Mouse (Mus musculus): ENCODE results near the gene Rad51b.

Rad51b gene

GRCm38 (mm10) chr12:79331722-79332121 is 34.6 kb downstream of the Rad51b start:
- DNase-seq = no peak

- no peak for DNase-seq
Observed at GRCm38 (mm10) chr12:79338791-79339190, 41.7 kb downstream of the Rad51b start.

DNA sequence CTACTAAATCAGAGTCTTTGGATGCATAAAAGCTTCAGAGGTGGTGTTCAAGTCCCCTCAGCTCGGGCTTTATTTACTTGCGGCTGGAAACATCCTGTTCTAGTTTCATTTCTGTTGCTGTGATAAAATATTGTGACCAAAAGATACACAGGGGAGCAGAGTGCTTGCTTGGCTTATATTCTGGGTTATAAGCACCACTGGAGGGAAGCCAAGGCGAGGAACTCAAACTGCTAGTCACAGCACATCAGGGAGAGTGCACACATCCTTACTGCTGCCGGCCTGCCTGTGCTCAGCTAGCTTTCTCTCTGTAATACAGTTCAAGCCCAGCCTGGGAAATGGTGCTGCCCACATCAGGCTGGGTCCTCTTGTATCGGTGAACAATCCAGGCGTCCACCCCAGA is 43.4 kb downstream of the Rad51b start:
- DNase-seq = peak; percentile 25 to 50

GRCm38 (mm10) chr12:79341291-79341845 is 44.3 kb downstream of the Rad51b start:
- no peak for DNase-seq

DNA sequence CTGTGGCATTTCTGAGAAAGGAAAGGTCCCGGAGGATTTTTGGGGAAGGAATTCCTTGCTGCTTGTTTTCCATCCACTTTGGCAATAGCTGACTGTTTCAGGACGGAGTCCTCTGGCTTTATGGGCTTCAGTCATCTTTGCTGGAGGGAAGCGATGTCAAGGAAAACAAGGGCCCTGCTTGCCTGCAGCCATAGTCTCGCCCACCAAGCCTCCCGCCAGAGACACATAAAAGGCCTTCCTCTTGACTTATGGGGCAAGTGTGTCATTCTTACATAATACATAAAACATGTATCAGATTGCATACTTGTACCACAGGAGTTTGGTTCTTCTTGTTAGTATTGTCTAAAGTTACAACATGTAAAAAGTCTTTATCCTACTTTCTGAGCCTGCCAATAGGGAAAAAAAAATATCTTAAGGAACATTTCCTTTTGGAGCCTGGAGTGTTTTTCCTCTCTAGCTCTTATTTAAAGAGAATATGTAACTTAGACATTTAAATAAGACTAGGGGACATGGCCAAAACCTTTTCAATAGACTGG is 49.2 kb downstream of the Rad51b start:
- DNase-seq = no peak

- peak; percentile 77 to 88 for DNase-seq
Observed at GRCm38 (mm10) chr12:79347643-79348042, 50.6 kb downstream of the Rad51b start.

DNA sequence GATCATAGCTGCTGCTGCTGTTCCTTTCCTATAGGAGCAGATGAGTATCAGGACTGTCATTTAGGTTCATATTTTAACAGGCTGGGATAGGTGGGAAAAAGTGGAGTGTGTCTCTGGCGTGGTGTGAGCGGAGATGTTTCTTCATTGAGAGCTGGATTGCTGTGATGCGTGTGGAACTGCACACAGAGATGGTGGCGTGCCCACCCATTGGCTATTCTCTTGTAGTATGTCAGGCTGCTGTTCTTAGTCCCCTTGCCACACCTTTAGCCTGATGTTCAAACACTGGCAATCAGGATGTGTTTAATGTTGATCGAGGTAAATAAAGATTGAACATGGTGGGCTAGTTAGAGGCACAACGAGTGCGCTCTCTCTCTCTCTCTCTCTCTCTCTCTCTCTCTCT is 54.4 kb downstream of the Rad51b start:
- no peak for DNase-seq

- DNase-seq = no peak
Observed at GRCm38 (mm10) chr12:79352086-79352741, 55.1 kb downstream of the Rad51b start.

DNA sequence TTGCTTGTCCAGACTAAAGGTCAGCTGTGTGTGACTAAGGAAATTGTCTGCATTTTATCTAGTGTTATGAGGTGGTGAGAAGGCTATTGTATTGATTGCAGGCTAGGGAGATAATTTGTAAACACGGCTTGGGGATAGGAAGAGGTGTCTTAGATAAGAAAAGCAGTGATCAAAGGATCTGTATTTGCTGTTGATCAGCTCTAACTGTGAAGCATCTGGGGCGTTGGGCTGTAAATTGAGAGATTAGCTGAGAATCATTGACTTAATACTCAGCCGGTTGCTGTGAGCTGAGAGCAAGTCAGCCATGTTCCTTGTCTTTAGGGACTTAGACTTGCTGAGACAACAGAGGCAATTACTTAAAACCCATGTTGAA is 55.6 kb downstream of the Rad51b start:
- DNase-seq = no peak

DNA sequence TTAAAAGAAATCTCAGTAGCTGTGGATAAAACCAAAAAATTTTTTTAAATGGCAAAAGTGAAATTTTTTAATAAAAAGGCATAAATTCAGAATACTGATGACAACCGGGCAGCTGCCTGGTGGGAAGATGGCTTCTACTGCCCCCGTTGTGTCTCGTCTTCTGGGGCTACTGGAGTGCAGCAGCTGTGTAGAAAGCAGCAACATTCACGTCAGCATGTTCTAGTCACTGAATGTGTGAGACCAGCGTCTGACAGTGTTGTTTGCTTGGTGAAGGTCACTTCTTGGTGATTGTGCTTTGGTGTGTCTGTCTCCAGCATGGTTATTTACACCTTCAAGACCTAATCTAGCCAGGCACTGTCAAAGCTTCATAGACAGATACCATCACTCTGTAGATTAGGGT is 56.3 kb downstream of the Rad51b start:
- no peak for DNase-seq

- peak; percentile 47 to 58 for DNase-seq
Observed at GRCm38 (mm10) chr12:79354621-79355020, 57.5 kb downstream of the Rad51b start.

GRCm38 (mm10) chr12:79356138-79356537 is 59.1 kb downstream of the Rad51b start:
- DNase-seq = peak in 1 of 2 experiments; percentile 69

- DNase-seq = no peak
Observed at GRCm38 (mm10) chr12:79357631-79358030, 60.5 kb downstream of the Rad51b start.

DNA sequence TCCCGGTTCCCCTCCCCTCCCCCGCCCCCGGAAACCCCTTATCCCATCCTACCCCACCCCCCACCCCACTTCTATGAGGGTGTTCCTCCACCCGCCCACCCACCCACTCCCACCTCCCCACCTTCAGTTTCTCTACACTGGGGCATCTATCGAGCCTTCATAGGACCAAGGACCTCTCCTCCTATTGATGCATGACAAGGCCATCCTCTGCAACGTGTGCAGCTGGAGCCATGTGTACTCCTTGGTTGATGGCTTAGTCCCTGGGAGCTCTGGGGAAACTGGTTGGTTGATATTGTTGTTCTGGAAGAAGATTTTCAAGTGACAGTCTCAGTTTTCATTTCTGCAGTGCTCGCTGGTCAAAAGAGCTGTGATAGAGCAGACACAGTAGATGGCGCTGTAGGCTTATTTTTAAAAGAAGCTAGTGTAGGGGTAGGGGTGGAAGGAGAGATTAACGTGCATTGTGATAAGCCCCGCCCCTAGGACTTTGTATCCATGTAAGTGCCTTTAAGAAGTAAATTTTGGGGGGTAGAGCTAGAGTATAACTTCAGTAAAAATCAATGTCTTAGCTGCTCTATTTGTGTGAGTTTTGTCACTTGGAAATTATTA is 61.6 kb downstream of the Rad51b start:
- DNase-seq = peak; percentile 65 to 72

DNA sequence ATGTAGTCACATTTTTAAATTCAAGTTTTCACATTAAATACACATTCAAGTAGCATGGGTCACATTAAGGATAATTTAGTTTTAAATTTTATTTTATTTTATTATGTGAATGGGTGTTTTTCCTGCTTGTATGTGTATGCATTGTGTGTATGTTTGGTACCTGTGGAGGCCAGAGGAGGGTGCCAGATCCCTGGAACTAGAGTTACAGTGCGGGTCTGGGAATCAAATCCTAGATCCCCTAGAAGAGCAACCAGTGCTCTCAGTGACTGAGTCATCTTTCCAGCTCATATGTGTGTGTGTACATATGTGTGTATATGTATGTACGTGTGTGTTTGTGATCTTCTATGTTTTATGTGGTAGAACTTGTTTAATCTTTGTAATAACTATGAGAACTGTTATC is 62.3 kb downstream of the Rad51b start:
- no peak for DNase-seq

GRCm38 (mm10) chr12:79362219-79362618 is 65.1 kb downstream of the Rad51b start:
- peak in 1 of 2 experiments; percentile 69 for DNase-seq

DNA sequence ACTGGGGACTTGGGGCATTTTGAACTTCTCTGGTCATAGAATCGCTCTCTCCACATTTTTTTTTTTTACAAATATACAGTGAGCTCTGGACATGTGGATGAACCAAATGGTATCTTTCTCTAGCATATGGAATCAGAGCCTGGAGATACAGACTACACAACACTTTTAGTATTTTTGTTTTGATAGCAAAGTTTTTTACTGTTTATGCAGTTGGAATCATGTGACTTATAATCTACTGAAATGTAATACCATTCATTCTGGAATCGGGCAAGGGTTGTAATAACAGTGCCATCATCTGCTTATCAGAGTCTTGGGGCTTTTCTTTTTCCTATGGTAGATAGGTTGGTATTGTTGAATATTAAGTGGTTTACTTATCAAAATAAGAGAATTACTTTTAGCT is 67.2 kb downstream of the Rad51b start:
- no peak for DNase-seq

GRCm38 (mm10) chr12:79368818-79369217 is 71.7 kb downstream of the Rad51b start:
- no peak for DNase-seq

GRCm38 (mm10) chr12:79369512-79370165 is 72.6 kb downstream of the Rad51b start:
- DNase-seq = no peak

DNA sequence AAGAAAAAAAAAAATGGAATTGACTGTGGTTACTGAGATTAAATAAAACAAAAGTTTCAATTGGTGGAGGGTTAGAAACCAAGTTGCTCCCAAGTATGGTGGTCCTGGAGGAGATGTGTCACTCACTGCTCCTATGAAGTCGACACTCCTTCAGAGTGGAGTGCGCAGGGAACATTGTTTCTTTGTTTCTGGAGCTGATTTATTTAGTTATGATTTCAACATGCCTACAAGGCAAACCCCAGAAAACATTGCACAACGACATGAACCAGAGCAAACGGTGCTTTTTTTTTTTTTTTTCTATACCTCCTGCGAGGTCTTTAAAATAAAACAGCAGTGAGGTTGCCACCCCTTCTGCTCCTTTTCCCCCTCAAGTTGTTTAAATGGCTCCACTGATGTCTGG is 75.6 kb downstream of the Rad51b start:
- no peak for DNase-seq

DNA sequence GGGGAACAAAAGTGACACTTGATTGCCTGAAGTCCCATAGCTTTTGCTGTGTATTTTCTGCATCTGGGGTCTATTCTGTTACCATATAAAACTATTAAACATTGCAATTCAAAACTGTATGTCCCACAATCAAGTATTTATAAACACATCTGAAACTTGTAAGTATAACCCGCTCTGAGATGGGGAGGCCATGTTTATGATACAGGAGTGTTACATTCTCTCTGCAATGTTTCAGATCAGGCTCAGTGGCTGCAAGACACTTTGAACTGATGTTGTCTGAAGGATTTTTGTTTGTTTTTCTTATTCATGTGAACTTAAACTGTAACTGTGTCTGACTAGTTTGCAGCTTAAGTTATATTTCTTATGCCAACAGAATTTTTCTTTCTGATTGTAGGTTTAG is 80.3 kb downstream of the Rad51b start:
- no peak for DNase-seq

DNA sequence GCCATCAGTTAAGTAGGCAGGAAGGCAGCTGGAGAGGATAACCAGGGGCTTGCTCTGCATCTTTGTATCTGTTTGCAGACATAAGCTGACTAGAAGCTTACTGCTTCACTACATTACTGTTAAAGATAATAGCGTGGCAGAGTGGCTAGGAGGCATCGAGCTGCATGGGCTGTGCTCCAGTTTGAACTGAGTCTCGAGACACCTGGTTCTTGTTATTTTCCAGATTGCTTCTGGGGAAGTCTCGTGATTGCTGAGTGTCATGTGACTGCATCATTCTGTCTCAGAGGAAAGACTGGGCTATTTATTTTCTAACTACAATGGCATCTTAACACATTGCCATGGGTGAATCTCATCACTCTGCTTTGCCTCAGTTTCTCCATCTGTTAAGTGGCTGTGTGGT is 80.8 kb downstream of the Rad51b start:
- DNase-seq = no peak

- no peak for DNase-seq
Observed at GRCm38 (mm10) chr12:79380190-79380589, 83.1 kb downstream of the Rad51b start.

DNA sequence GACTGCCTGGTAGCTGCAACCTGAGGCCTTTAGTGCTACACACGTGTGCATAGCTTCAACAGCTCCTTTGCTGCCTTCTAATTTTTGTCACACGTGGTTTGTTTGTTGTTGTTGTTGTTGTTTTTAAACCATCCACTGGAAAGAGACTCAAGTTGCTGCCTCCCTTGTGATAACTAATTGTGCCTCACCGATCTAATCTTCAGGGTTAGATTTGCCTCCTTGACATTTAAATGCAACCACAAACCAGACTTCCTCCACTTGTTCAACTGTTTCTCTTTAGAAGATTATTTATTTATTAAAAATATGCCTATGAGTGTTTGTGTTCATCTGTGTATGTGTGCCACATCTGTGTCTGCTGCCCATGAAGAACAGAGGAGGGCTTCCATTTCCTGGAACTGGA is 84.4 kb downstream of the Rad51b start:
- DNase-seq = no peak

All from kidney, postnatal 36 days (tissue).